Mouse (Mus musculus): ENCODE results near the gene Nipal4.

Gene Nipal4

GRCm38 (mm10) chr11:46157462-46157861 is 8.8 kb downstream of the Nipal4 start:
- no peak for DNase-seq (ENCODE audit: low spot score in 2 of 2)

- no peak for DNase-seq (ENCODE audit: low spot score in 2 of 2)
These were observed 9.4 kb downstream of the Nipal4 start for GRCm38 (mm10) chr11:46156945-46157344.

GRCm38 (mm10) chr11:46146619-46147018 is 19.7 kb downstream of the Nipal4 start:
- DNase-seq (ENCODE audit: low spot score in 2 of 2), result no peak

GRCm38 (mm10) chr11:46145163-46145875 is 21.0 kb downstream of the Nipal4 start:
- DNase-seq (ENCODE audit: low spot score in 2 of 2), result no peak

- DNase-seq (ENCODE audit: low spot score in 2 of 2), result no peak
These were observed 23.0 kb downstream of the Nipal4 start for GRCm38 (mm10) chr11:46143342-46143741.

- DNase-seq (ENCODE audit: low spot score in 2 of 2), result no peak
These were observed 31.4 kb downstream of the Nipal4 start for GRCm38 (mm10) chr11:46134899-46135298.

GRCm38 (mm10) chr11:46131022-46131986 is 35.0 kb downstream of the Nipal4 start:
- no peak for DNase-seq (ENCODE audit: low spot score in 2 of 2)

GRCm38 (mm10) chr11:46128548-46128945 is 37.8 kb downstream of the Nipal4 start:
- peak; percentile 51 to 57 for DNase-seq (ENCODE audit: low spot score in 2 of 2)

GRCm38 (mm10) chr11:46127621-46128547 is 38.4 kb downstream of the Nipal4 start:
- peak; percentile 18 to 69 for DNase-seq (ENCODE audit: low spot score in 2 of 2)

GRCm38 (mm10) chr11:46126827-46127410 is 39.4 kb downstream of the Nipal4 start:
- no peak for DNase-seq (ENCODE audit: low spot score in 2 of 2)

GRCm38 (mm10) chr11:46126317-46126716 is 40.0 kb downstream of the Nipal4 start:
- DNase-seq (ENCODE audit: low spot score in 2 of 2), result no peak

GRCm38 (mm10) chr11:46125835-46126229 is 40.5 kb downstream of the Nipal4 start:
- no peak for DNase-seq (ENCODE audit: low spot score in 2 of 2)

GRCm38 (mm10) chr11:46125093-46125834 is 41.0 kb downstream of the Nipal4 start:
- no peak for DNase-seq (ENCODE audit: low spot score in 2 of 2)

GRCm38 (mm10) chr11:46123328-46123866 is 42.9 kb downstream of the Nipal4 start:
- no peak for DNase-seq (ENCODE audit: low spot score in 2 of 2)

- DNase-seq (ENCODE audit: low spot score in 2 of 2), result no peak
These were observed 43.4 kb downstream of the Nipal4 start for GRCm38 (mm10) chr11:46122875-46123274.

- DNase-seq (ENCODE audit: low spot score in 2 of 2), result no peak
These were observed 44.6 kb downstream of the Nipal4 start for GRCm38 (mm10) chr11:46121666-46122065.

- DNase-seq (ENCODE audit: low spot score in 2 of 2), result no peak
These were observed 46.2 kb downstream of the Nipal4 start for GRCm38 (mm10) chr11:46120084-46120483.

GRCm38 (mm10) chr11:46119624-46120023 is 46.7 kb downstream of the Nipal4 start:
- DNase-seq (ENCODE audit: low spot score in 2 of 2), result no peak

GRCm38 (mm10) chr11:46116510-46116909 is 49.8 kb downstream of the Nipal4 start:
- no peak for DNase-seq (ENCODE audit: low spot score in 2 of 2)
